Mouse (Mus musculus) layer of hippocampus, postnatal 10 days (tissue): ENCODE measurements around the gene Cmtm2b. TPM values are rescaled to one million over a fixed set of nuclear protein-coding genes. Genes with fewer than 3 reads are reported as not detected.
"Not testable (repeated sequence)": the region's sequence is repeated elsewhere in the genome, so short reads cannot be mapped to it uniquely, and the experiment has no call there.

ENCODE experiments used
- DNase-seq, 2 experiments: peaks; one replicate each; pipeline ENCODE4 v3.0.0; 2021; ENCODE audit warnings: low spot score in 2 of 2
- long read RNA-seq: library from polyadenylated mRNA; stranded (forward); transcript quantifications from one replicate; pipeline ENCODE4 v2.0.0, GENCODE M21; 2023
- total RNA-seq, 2 experiments: library from RNA; stranded (reverse); gene quantifications; 2 replicates each; pipeline ENCODE4 v1.2.3; 2021

The Cmtm2b gene
- total RNA-seq = not detected
- long read RNA-seq = 0 reads

DNA sequence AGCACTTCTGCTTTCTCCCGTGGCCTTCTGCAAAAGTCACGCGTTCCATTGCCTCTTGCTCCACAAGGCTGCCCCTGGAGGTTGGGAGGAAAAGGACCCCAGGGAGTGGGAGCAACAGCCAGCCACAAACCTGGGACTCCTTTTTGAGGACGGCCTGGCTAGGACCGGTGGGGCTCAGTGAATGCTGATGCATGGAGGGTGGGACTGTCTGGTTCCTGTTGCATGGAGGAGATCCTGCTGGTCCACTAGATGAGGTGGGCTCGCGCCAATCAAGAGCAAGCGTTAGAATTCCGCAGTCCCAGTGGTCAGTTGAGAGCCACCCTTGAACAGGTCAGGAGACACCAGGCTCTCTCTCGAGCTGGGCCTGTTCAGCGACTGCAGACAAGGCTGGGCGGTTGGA is at the start of gene Cmtm2b:
Gene Cmtm2b (plus strand): TSS at position 301 of the 400 bp plus-strand sequence.
- not testable (repeated sequence) for DNase-seq

DNA sequence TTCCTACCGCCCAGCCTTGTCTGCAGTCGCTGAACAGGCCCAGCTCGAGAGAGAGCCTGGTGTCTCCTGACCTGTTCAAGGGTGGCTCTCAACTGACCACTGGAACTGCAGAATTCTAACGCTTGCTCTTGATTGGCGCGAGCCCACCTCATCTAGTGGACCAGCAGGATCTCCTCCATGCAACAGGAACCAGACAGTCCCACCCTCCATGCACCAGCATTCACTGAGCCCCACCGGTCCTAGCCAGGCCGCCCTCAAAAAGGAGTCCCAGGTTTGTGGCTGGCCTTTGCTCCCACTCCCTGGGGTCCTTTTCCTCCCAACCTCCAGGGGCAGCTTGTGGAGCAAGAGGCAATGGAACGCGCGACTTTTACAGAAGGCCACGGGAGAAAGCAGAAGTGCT is 28.9 kb upstream of the Cmtm2b start, which contains the start of gene Cmtm2a:
Gene Cmtm2a (minus strand): TSS at position 101 of the 400 bp plus-strand sequence.
- not testable (repeated sequence) for DNase-seq

DNA sequence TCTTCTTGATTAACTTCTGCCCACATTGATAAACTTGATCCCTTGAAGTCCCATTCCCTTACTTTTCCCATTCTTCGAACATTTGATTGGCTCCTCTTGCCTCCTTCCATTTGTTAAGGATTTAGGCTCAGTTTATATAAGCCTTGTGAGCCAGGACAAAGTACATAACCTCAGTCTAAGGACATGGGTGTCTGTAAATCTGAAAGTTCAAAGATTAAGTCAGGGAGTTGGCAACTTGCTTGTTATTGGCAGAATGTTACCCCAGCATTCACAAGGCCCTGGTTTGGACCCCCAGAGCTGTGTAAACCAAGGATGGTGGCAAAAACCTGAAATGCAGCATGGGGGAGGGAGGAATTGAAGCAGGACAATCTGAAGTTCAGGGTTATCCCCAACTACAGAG is 27.6 kb upstream of the Cmtm2b start:
- no peak for DNase-seq

DNA sequence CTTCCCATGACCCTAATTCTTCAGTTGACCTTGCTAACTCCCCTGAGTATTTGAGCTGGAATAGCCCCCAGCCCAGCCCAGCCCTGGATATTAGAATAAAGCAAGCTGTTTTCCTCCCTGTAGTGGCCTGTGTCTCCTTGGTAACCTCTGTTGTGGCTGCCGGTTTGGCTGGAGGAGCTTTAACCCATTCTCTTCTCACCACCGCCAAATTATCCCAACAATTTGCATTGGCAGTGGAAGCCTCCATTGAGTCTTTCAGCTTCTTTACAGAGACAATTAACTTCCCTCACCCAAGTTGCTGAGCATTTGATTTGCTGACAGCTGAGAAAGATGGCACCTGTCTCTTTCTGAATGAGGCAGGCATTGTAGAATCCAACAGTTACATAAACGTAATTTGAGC is 20.5 kb upstream of the Cmtm2b start:
- DNase-seq = peak; percentile 12 to 35

DNA sequence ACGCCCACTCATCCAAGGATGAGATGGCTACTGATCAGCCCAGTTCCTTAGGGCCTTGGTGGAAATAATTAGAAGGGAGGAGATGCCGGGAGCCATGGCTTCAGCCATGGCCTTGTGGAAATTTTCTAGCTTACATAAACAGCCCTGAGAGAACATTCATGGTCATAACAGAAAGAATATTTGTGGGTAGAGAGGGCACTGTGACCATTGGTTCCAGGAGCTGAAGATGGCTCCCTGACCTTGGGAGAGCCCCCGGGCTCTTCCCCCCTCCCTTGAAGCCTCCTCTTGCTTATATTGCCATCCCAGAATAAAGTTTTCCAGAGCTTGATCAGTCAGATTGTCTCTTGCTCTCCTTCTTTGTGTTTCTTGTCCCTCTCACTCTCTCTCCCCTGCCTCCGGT is 19.5 kb upstream of the Cmtm2b start:
- not testable (repeated sequence) for DNase-seq

GRCm38 (mm10) chr8:104304962-104305361 is 17.1 kb upstream of the Cmtm2b start:
- DNase-seq = no peak

GRCm38 (mm10) chr8:104308341-104308740 is 13.7 kb upstream of the Cmtm2b start:
- DNase-seq = not testable (repeated sequence)

DNA sequence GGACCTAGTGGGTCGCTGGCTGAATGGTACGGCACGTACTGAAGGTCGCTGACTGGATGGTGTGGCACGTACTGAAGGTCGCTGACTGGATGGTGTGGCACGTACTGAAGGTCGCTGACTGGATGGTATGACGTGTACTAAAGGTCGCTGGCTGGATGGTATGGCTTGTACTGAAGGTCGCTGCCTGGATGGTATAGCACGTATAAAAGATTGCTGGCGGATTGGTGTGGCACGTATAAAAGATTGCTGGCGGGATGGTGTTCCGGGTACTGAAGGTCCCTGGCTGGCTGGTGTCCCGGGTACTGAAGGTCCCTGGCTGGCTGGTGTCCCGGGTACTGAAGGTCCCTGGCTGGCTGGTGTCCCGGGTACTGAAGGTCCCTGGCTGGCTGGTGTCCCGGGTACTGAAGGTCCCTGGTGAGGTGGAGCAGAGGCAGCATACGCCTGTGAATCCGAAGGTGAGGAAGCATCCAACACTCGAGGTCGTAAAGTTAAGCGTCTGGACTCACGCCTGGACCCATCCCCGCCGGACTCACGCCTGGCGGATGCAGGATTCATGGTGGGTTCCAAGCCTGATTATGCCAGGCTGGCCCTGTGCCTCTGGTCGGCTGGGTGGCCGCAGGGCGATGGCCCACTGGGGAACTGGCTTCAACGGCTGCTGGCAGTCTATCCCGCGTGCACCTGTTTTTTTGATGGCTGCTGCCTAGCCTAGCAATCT is 12.4 kb upstream of the Cmtm2b start, which contains the start of the genes Gm45711 and Cmtm1:
Gene Gm45711 (minus strand): TSS at position 641 of the 715 bp plus-strand sequence.
Gene Cmtm1 (minus strand): TSS at position 705 of the 715 bp plus-strand sequence.
- peak; percentile 46 to 57 for DNase-seq

GRCm38 (mm10) chr8:104312023-104312422 is 10.0 kb upstream of the Cmtm2b start:
- not testable (repeated sequence) for DNase-seq

GRCm38 (mm10) chr8:104313311-104313710 is 8.7 kb upstream of the Cmtm2b start:
- peak in 1 of 2 experiments; percentile 28 for DNase-seq

DNA sequence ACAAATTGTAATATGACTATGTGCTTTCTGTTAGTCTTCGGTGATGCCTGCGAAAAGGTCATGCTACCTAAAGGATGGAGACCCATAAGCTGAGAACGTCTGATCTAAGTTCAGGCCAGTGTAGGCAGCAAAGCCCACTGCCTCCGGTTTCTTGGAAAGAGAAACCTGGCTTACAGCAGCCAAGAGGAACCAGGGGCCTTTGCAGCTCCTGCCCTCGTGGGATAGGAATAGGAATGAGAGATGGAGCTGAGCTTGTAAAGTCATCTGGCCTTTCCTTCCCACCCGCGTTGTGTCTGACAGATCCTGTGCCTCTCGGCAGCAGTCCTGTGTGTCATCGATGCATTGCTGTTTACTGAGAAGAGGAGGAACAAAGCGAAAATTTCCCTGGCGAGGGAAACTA is 763 bp upstream of the Cmtm2b start, which contains the start of gene Gm11020:
Gene Gm11020 (plus strand): TSS at position 301 of the 400 bp plus-strand sequence.
- not testable (repeated sequence) for DNase-seq

- DNase-seq = no peak
These were observed 10.9 kb downstream of the Cmtm2b start for GRCm38 (mm10) chr8:104332665-104333631.

- DNase-seq = no peak
These were observed 11.8 kb downstream of the Cmtm2b start for GRCm38 (mm10) chr8:104333786-104334185.

DNA sequence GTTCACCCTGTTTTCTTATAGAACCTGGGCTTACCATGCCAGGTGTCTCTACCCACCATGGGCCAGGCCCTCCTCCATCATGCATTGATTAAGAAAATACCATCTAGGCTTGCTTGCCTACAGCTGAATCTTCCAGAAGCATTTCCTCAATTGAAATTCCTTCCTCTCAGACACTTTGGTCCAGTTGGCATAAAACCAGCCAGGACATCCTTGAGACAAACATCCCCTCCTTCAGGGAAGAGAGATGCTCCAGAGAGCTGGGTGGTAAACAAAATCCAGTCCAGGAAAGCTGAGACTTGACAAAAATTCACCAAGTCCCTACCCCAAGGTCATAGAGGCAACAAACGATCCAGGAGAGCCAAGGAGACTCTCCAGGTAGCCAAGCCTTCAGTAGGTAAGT is 12.2 kb downstream of the Cmtm2b start:
- no peak for DNase-seq

DNA sequence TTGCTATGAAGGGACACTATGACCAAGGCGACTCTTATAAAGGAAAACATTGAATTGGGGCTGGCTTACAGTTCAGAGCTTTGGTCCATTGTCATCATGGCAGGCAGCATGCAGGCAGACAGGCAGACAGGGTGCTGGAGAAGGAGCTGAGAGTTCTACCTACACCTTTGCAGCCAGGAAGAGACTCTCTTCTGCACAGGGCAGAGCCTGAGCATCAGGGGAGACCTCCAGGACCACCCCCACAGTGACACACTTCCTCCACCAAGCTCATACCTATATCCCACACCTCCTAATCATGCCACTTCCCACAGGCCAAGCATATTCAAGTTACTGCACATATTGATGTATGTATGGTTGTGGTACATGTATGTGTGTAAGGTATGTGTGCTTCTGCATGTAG is 14.8 kb downstream of the Cmtm2b start:
- no peak for DNase-seq

- DNase-seq = no peak
These were observed 15.9 kb downstream of the Cmtm2b start for GRCm38 (mm10) chr8:104337890-104338289.

- DNase-seq = no peak
These were observed 17.4 kb downstream of the Cmtm2b start, which contains the start of gene Cmtm3 for GRCm38 (mm10) chr8:104339229-104339982. TSS of gene Cmtm3 (plus strand) at chr8:104339410.

- DNase-seq = no peak
These were observed 17.9 kb downstream of the Cmtm2b start for GRCm38 (mm10) chr8:104339983-104340232.

- peak; percentile 74 to 84 for DNase-seq
These were observed 18.4 kb downstream of the Cmtm2b start for GRCm38 (mm10) chr8:104340233-104341105.

- DNase-seq = peak; percentile 52 to 69
These were observed 19.1 kb downstream of the Cmtm2b start for GRCm38 (mm10) chr8:104341106-104341561.
